Mouse (Mus musculus) heart, embryonic 13.5 days (tissue): ENCODE data around the gene Hspb8. TPM values are rescaled to one million over a fixed set of nuclear protein-coding genes. Genes with fewer than 3 reads are reported as not detected.
"Not testable (repeated sequence)": the region's sequence is repeated elsewhere in the genome, so short reads cannot be mapped to it uniquely, and the experiment has no call there.

ENCODE experiments used
- ATAC-seq: fragments of 200-750 bp; cut with Nextera tagmentation; 2 replicates; pipeline ENCODE4 v1.8.0; 2017; ENCODE audit warnings: moderate TSS enrichment; ENCODE audit not compliant: insufficient number of reproducible peaks, low FRiP score, low TSS enrichment; ENCODE audit errors: extremely low read depth
- H3K27ac ChIP-seq: fragments of 300-500 bp; sonication (generic); replicated peaks from 2 replicates; pipeline ENCODE4 v1.5.1; 2015; ENCODE audit warnings: moderate library complexity, mild to moderate bottlenecking, inconsistent platforms
- H3K27me3 ChIP-seq: fragments of 300-500 bp; sonication (generic); replicated peaks from 2 replicates; pipeline ENCODE4 v1.6.1; 2015; ENCODE audit warnings: mild to moderate bottlenecking, inconsistent platforms
- H3K36me3 ChIP-seq: fragments of 300-500 bp; sonication (generic); 2 replicates; pipeline ENCODE4 v1.6.1; 2015; ENCODE audit warnings: mild to moderate bottlenecking, inconsistent platforms
- H3K4me1 ChIP-seq: fragments of 300-500 bp; sonication (generic); 2 replicates; pipeline ENCODE4 v1.6.1; 2015; ENCODE audit warnings: inconsistent platforms
- H3K4me2 ChIP-seq: fragments of 300-500 bp; sonication (generic); 2 replicates; pipeline ENCODE4 v1.6.1; 2015; ENCODE audit warnings: inconsistent platforms, mild to moderate bottlenecking, moderate library complexity
- H3K4me3 ChIP-seq: fragments of 300-500 bp; sonication (generic); 2 replicates; pipeline ENCODE4 v1.5.1; 2015; ENCODE audit warnings: moderate library complexity, mild to moderate bottlenecking, inconsistent platforms
- H3K9ac ChIP-seq: fragments of 300-500 bp; sonication (generic); 2 replicates; pipeline ENCODE4 v1.6.1; 2015; ENCODE audit warnings: inconsistent platforms, mild to moderate bottlenecking, moderate library complexity
- H3K9me3 ChIP-seq: fragments of 300-500 bp; sonication (generic); 2 replicates; pipeline ENCODE4 v1.6.1; 2016; ENCODE audit warnings: inconsistent platforms
- WGBS: fragments of 180-500 bp; shearing (Covaris S2); methylation state at CpG from one replicate; pipeline ENCODE4 v1.1.7; 2015; ENCODE audit warnings: mixed read lengths; 5-methylcytosine and 5-hydroxymethylcytosine counted together
- polyA plus RNA-seq: library from polyadenylated mRNA; unstranded; fragments of >200 nt; fragmentation: Nextera tagmentation; extraction: Ambion mirVana; gene quantifications from 2 replicates; pipeline ENCODE4 v1.2.1, GENCODE M21; 2015

Hspb8 gene
- polyA plus RNA-seq, 1 experiment from 2014 or later: 30.6 TPM

DNA sequence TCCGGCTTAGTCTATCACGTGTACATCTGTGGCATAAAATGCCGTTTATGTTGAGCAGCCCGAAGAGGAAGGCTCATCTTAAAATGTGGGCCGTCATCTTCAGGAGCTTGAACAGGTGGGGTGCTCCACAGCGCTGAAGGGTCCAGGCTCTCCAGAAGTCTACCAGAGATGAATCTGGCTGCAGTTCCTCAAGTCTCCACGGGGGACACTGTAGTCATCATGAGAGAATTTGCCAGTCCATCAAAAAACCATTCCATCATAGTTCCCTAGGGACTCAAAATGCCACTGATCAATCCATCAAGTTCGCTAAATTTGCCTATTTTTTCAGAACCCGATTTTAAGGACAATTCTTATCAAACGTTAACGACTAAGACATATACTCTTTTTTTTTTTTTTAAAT is 36.6 kb downstream of the Hspb8 start:
- H3K27ac ChIP-seq: no peak overlapping the region
- H3K27me3 ChIP-seq: no peaks in the 10 kb centered on the region
- H3K36me3 ChIP-seq: no peaks in the 10 kb centered on the region
- 36% methylated on average over 11 of the region's 11 CpGs for WGBS
- H3K4me3 ChIP-seq: no peak overlapping the region
- H3K4me2 ChIP-seq: no peak overlapping the region
- H3K9me3 ChIP-seq: 0 out of 2 replicates have a peak, but pooled peaks cover 3% of the 10 kb centered on the region
- peaks cover 17% of the 10 kb centered on the region for H3K4me1 ChIP-seq
- ATAC-seq: no peak
- no peak overlapping the region for H3K9ac ChIP-seq

DNA sequence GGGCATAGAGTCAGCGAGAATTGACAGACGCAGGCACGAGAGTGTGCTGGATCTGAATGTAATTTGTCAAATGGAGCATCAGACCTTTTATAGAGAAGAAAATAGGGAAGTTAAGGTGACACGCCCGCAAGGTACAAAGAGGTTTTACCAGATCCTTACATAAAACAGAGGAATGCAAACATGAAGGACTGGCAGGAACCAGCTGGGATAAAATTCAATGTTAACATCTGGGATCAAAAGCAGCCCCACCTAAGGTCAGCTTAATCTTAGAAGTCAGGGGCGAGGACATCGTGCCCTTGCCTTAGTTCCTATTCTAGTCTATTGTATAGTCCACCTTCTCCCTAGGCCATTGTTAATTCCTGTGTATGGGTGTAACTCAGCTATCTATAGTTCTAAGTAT is 40.0 kb downstream of the Hspb8 start:
- ATAC-seq, H3K9ac ChIP-seq, H3K27me3 ChIP-seq, H3K4me3 ChIP-seq, H3K4me2 ChIP-seq, H3K27ac ChIP-seq, H3K9me3 ChIP-seq, H3K36me3 ChIP-seq, H3K4me1 ChIP-seq: not testable (repeated sequence)
- 89% methylated on average over 7 of the region's 7 CpGs for WGBS

DNA sequence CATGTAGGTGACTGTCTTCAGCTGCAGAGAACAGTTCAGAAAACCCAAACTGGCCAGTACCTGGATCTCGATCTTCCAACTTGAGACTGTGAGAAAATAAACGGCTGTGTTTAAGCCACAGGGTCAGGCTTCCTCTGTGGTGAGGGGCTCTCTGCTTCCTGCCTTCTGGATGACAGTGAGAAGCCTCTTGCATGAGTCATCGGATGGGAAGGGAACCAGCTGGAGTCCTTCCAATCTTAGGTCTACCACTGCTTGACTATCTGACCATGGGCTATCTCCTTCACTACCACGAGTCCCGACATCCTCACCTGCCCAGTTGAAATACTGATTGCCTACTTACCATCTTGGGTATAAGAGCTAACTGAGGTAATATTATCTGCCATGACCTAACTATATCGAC is 40.9 kb downstream of the Hspb8 start:
- H3K9me3 ChIP-seq: 0 out of 2 replicates have a peak, but pooled peaks cover 3% of the 10 kb centered on the region
- no peak overlapping the region for H3K4me2 ChIP-seq
- no peaks in the 10 kb centered on the region for H3K36me3 ChIP-seq
- 0 out of 2 replicates have a peak, but pooled peaks cover 10% of the 10 kb centered on the region for H3K27me3 ChIP-seq
- H3K4me1 ChIP-seq: no peaks in the 10 kb centered on the region; the same call in 1 of the 2 replicates
- no peak overlapping the region for H3K4me3 ChIP-seq
- no peak overlapping the region for H3K9ac ChIP-seq
- 54% methylated on average over 6 of the region's 6 CpGs for WGBS
- no peak overlapping the region for H3K27ac ChIP-seq
- no peak for ATAC-seq

GRCm38 (mm10) chr5:116381217-116381616 is 41.4 kb downstream of the Hspb8 start:
- H3K36me3 ChIP-seq: no peaks in the 10 kb centered on the region
- WGBS: 73% methylated on average over 15 of the region's 15 CpGs
- no peak for ATAC-seq
- H3K4me1 ChIP-seq: no peaks in the 10 kb centered on the region; the same call in 1 of the 2 replicates
- H3K27me3 ChIP-seq: 0 out of 2 replicates have a peak, but pooled peaks cover 10% of the 10 kb centered on the region
- H3K4me2 ChIP-seq: no peak overlapping the region
- H3K9me3 ChIP-seq: 0 out of 2 replicates have a peak, but pooled peaks cover 3% of the 10 kb centered on the region
- H3K4me3 ChIP-seq: no peak overlapping the region
- H3K27ac ChIP-seq: no peak overlapping the region
- H3K9ac ChIP-seq: no peak overlapping the region

GRCm38 (mm10) chr5:116380384-116380783 is 42.3 kb downstream of the Hspb8 start:
- 82% methylated on average over 7 of the region's 7 CpGs for WGBS

DNA sequence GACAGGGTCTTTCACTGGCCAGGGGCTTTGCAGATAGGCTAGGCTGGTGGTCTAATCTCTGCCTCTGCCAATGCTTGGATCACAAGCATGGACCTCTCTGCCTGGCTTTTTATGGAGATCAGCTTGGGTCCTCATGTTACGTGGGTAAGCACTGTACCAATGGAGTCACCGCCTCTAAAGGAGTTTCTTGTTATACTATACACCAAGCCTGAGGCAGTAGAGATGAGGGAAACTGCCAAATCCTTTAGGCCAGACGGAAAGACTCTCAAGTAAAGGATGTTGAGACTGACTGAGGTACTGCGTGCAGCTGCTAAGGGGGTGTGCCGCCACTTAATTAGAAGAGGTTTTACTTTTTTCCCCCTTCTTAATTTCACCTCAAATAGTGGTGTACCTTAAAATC is 43.8 kb downstream of the Hspb8 start:
- H3K27me3 ChIP-seq: peaks cover 19% of the 10 kb centered on the region
- no peak overlapping the region for H3K27ac ChIP-seq
- 78% methylated on average over 5 of the region's 5 CpGs for WGBS
- 0 out of 2 replicates have a peak, but pooled peaks cover 3% of the 10 kb centered on the region for H3K9me3 ChIP-seq
- no peaks in the 10 kb centered on the region; the same call in 1 of the 2 replicates for H3K4me1 ChIP-seq
- H3K4me3 ChIP-seq: no peak overlapping the region
- H3K36me3 ChIP-seq: no peaks in the 10 kb centered on the region
- ATAC-seq: no peak
- H3K9ac ChIP-seq: no peak overlapping the region
- H3K4me2 ChIP-seq: no peak overlapping the region

More at GRCm38 (mm10) chr5:116380384-116380783, 42.3 kb downstream of the Hspb8 start:
- Histone ChIP-seq H3K36me3 (no peaks in the 10 kb centered on the region), H3K4me1 (no peaks in the 10 kb centered on the region; the same call in 1 of the 2 replicates), H3K4me2 (no peak overlapping the region), H3K27me3 (0 out of 2 replicates have a peak, but pooled peaks cover 10% of the 10 kb centered on the region), H3K4me3 (no peak overlapping the region), H3K27ac (no peak overlapping the region), H3K9ac (no peak overlapping the region), H3K9me3 (0 out of 2 replicates have a peak, but pooled peaks cover 3% of the 10 kb centered on the region)
- ATAC-seq: no peak

DNA sequence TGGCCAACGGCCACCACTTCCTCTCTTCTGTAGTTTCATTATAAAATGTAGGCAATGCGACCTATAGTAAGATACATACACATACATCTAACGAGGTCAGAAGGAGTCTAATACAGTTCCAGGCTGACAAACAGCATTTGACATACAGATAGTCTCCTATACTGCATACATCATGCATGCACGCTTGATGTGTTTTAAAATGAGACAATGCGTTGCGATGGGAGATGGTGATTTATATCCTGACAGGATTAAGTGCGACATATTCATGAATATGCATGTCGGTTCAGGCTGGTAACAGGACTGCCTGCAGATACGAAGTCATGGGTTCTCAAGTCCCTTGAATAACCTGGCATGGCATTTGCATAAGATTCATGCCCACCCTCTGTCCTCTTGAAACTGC is 54.7 kb downstream of the Hspb8 start:
- Histone ChIP-seq H3K36me3 (no peaks in the 10 kb centered on the region), H3K4me2 (no peak overlapping the region), H3K4me3 (no peak overlapping the region), H3K27me3 (peaks cover 6% of the 10 kb centered on the region; the same call in 1 of the 2 replicates), H3K9ac (no peak overlapping the region), H3K27ac (no peak overlapping the region), H3K4me1 (no peaks in the 10 kb centered on the region), H3K9me3 (no peaks in the 10 kb centered on the region)
- WGBS: 79% methylated on average over 9 of the region's 9 CpGs
- ATAC-seq: no peak

- Histone ChIP-seq H3K27me3 (peaks cover 6% of the 10 kb centered on the region; the same call in 1 of the 2 replicates), H3K4me1 (no peaks in the 10 kb centered on the region), H3K9ac (no peak overlapping the region), H3K9me3 (no peaks in the 10 kb centered on the region), H3K4me2 (no peak overlapping the region), H3K4me3 (no peak overlapping the region), H3K36me3 (no peaks in the 10 kb centered on the region), H3K27ac (no peak overlapping the region)
- no peak for ATAC-seq
- 85% methylated on average over 20 of the region's 20 CpGs for WGBS
These were observed 55.6 kb downstream of the Hspb8 start for GRCm38 (mm10) chr5:116366889-116367682.

DNA sequence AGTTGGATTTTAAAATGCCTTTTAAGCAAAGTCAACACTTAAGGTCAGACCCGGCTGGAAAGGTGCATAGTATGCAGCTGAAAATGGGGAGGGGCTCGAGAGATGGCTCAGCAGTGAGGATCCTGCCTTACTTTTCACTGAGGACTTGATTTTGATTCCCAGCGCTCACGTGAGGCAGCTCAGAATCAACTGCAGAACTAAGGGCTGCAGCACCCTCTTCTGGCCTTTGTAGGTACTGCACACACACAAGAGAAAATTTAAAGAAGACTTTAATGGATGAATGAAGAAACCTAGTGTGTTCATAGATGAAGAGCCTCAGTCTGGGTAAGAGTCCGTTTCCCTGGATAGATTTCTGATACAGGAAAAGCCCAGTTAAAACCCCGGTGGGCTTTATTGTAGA is 61.3 kb downstream of the Hspb8 start:
- Histone ChIP-seq H3K4me1 (no peaks in the 10 kb centered on the region), H3K4me3 (no peak overlapping the region), H3K27ac (no peak overlapping the region), H3K27me3 (no peaks in the 10 kb centered on the region), H3K9ac (no peak overlapping the region), H3K4me2 (no peak overlapping the region), H3K9me3 (peaks cover 7% of the 10 kb centered on the region; the same call in 1 of the 2 replicates), H3K36me3 (no peaks in the 10 kb centered on the region)
- 62% methylated on average over 6 of the region's 6 CpGs for WGBS
- no peak for ATAC-seq

DNA sequence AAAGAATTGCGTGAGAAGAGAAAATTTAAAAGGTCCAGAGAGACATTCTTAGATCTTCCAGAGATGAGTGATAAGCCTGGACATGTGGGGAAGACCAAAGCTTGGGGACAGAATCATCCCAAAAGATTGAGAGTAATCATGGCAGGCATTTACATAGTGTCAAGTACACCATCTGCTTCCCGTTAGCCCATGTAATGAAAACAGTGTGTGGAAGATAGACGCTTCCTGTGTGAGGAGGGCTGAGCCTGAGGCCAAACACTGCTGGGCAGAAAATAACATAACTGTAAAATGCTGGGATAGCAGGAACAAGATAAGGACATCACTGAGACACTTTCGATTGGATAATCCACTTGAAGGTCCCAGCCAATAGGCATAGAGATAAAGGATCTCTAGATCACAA is 61.9 kb downstream of the Hspb8 start:
- no peak overlapping the region for H3K4me2 ChIP-seq
- H3K9me3 ChIP-seq: peaks cover 7% of the 10 kb centered on the region; the same call in 1 of the 2 replicates
- H3K4me3 ChIP-seq: no peak overlapping the region
- no peaks in the 10 kb centered on the region for H3K4me1 ChIP-seq
- no peaks in the 10 kb centered on the region for H3K27me3 ChIP-seq
- no peak overlapping the region for H3K27ac ChIP-seq
- 39% methylated on average over 4 of the region's 4 CpGs for WGBS
- ATAC-seq: no peak
- no peaks in the 10 kb centered on the region for H3K36me3 ChIP-seq
- no peak overlapping the region for H3K9ac ChIP-seq
